Mouse (Mus musculus) gastrocnemius, postnatal 36 days (tissue): ENCODE results near the gene Mtfr2. TPM values are rescaled to one million over a fixed set of nuclear protein-coding genes. Genes with fewer than 3 reads are reported as not detected.

ENCODE experiments used
- DNase-seq, 2 experiments: peaks; one replicate each; pipeline ENCODE4 v3.0.0; 2022
- intact Hi-C: fragments of 180-260 bp; cut with DNase I; formaldehyde crosslinking; loops from one replicate; pipeline ENCODE4 v1.15.1; 2025
- long read RNA-seq, 2 experiments: library from polyadenylated mRNA; stranded (forward); transcript quantifications; one replicate each; pipeline ENCODE4 v2.0.0; 2021
- total RNA-seq, 2 experiments: library from RNA; stranded (reverse); gene quantifications; 2 replicates each; pipeline ENCODE4 v1.2.3; 2021

The Mtfr2 gene
- total RNA-seq: under 1 TPM; 0.23 to 0.27 TPM
- long read RNA-seq, experiment 1: 0 reads
- long read RNA-seq, experiment 2: 0 reads

GRCm38 (mm10) chr10:20347285-20348214 is at the start of gene Mtfr2:
TSS of gene Mtfr2 (plus strand) at chr10:20347770.
- intact Hi-C loops: no loop called here
- DNase-seq: peak; percentile 87 to 90

DNA sequence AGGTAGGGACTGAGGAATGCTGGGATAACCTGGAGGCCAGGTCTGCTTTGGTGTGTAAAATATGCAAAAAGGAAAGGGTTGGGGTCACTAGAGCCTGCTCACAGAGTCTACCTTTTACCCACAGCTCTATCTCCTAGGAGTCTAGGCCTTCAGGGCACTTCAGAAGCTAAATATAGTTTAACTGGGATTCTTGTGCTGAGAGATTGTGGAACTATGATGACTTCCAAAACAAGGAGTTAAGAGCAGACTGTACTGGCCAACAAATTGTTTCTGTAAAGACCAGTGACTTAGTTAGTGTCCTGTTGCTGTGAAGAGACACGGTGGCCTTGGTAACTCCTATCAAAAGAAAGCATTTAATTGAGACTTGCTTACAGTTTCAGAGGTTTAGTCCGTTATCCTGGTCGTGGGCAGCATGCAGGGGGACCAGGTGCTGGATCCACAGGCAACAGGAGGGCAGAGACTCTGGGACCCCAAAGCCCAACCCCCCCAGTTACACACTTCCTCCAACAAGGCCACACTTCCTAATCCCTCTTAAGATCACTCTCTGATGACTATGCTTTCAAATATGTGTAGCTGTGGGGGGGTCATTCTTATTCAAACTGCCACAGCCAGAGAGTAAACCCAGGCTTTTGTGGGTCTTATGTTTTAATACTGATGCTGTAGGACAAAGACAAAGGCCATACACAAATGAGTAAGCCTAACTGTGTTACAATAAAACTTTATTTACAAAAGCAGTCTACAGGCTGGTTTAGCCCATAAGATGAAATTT is 49.2 kb upstream of the Mtfr2 start:
- no peak for DNase-seq
- intact Hi-C loops: no loop called here

DNA sequence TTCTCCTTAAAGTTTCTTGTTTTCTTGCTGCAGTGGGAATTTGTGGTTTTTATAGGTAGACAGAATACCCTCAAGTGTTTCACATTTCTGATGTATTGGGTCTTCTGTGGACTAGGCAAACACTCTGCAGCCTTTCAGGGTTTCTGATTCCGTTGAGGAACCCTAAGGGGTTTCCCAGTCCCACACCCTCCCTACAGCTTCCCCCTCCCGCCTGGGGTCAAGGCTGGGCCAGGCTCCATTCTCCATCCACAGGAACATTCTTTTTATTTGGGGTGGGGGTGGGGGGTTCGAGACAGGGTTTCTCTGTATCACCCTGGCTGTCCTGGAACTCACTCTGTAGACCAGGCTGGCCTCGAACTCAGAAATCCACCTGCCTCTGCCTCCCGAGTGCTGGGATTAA is 48.5 kb upstream of the Mtfr2 start:
- intact Hi-C loops: no loop called here
- DNase-seq: no peak

GRCm38 (mm10) chr10:20310969-20311769 is 36.4 kb upstream of the Mtfr2 start:
- DNase-seq: no peak
- intact Hi-C loops: no loop called here

GRCm38 (mm10) chr10:20311918-20312735 is 35.4 kb upstream of the Mtfr2 start, which contains the start of gene Bclaf1:
TSS of gene Bclaf1 (plus strand) at chr10:20312469.
- peak; percentile 99 to 100 for DNase-seq
- intact Hi-C loops: no loop called here

GRCm38 (mm10) chr10:20312736-20313301 is 34.8 kb upstream of the Mtfr2 start:
- DNase-seq: peak; percentile 82 to 84
- intact Hi-C loops: no loop called here

GRCm38 (mm10) chr10:20313447-20313846 is 34.1 kb upstream of the Mtfr2 start:
- intact Hi-C loops: no loop called here
- DNase-seq: no peak

GRCm38 (mm10) chr10:20313941-20314340 is 33.6 kb upstream of the Mtfr2 start:
- intact Hi-C loops: no loop called here
- no peak for DNase-seq

DNA sequence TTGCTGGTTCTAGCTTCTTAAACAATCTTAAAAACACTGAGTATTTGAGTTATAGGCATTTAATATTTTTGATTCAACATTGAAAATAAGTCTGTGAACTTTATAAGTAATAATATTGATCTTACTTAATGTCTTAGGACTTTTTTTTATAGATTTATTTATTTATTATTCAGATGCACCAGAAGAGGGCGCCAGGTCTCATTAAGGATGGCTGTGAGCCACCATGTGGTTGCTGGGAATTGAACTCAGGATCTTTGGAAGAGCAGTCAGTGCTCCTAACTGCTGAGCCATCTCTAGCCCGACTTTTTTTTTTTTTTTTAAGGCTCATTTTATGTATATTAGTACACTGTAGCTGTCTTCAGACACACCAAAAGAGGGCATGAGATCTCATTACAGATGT is 32.8 kb upstream of the Mtfr2 start:
- no peak for DNase-seq
- intact Hi-C loops: no loop called here

DNA sequence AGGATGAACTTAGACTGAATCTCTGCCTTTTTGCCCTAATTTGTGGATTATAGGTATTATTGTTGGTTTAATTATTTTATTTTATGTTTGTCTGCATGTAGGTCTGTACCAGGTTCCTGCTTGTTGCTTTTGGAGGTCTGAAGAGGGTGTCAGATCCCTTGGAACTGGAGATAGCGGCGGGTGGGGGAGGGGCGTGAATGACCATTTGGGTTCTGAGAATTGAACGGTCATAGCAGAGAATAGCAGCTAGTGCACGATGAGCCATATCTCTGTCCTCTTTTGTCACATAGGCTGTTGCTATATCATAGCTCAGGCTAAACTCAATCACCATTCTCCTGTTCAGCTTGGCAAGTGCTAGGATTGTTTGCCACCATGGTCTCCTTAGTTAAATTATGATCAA is 30.1 kb upstream of the Mtfr2 start:
- intact Hi-C loops: no loop called here
- DNase-seq: no peak

DNA sequence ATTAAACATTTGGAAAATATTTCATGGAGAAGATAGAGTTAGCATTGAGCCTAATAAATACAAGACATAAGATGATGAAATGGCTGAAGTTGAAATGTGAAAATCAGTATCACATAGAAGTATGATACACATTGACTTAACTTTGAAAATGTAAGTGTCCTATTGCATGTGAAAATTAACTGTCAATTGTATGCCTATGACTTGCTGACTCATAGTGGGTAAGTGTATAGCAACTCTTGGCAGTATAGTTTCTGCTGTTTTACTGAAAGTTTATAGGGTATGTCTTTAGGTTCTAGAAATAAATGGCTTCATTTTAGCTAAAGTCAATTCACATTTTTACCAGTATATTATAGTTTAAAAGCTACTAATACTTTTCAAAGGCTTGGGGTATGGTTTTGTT is 21.3 kb upstream of the Mtfr2 start:
- intact Hi-C loops: no loop called here
- no peak for DNase-seq

GRCm38 (mm10) chr10:20331262-20331661 is 16.3 kb upstream of the Mtfr2 start:
- DNase-seq: no peak

GRCm38 (mm10) chr10:20337872-20338271 is 9.7 kb upstream of the Mtfr2 start:
- intact Hi-C loops: no loop called here
- DNase-seq: no peak

More at GRCm38 (mm10) chr10:20331262-20331661, 16.3 kb upstream of the Mtfr2 start:
- intact Hi-C loops: no loop called here

- intact Hi-C loops: no loop called here
- no peak for DNase-seq
Observed at GRCm38 (mm10) chr10:20345736-20346135, 1.8 kb upstream of the Mtfr2 start.

DNA sequence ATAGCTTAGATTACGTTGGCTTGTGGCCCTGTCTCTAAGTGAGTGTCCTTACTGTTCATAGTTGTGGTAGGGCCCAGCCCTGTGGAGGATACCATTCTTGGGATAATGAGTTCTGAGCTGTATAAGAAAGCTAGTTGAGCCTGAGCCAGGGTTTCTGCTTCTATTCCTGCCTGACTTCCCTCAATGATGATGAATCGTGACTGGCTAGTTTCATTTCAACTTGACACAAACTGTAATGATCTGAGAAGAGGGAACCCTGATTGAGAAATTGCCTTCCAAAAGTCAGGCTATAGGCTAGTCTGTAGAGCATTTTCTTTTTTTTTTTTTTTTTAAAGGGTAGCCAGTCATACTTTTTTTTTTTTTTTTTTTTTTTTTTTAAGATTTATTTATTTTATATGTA is 1.3 kb downstream of the Mtfr2 start:
- intact Hi-C loops: no loop called here
- no peak for DNase-seq

DNA sequence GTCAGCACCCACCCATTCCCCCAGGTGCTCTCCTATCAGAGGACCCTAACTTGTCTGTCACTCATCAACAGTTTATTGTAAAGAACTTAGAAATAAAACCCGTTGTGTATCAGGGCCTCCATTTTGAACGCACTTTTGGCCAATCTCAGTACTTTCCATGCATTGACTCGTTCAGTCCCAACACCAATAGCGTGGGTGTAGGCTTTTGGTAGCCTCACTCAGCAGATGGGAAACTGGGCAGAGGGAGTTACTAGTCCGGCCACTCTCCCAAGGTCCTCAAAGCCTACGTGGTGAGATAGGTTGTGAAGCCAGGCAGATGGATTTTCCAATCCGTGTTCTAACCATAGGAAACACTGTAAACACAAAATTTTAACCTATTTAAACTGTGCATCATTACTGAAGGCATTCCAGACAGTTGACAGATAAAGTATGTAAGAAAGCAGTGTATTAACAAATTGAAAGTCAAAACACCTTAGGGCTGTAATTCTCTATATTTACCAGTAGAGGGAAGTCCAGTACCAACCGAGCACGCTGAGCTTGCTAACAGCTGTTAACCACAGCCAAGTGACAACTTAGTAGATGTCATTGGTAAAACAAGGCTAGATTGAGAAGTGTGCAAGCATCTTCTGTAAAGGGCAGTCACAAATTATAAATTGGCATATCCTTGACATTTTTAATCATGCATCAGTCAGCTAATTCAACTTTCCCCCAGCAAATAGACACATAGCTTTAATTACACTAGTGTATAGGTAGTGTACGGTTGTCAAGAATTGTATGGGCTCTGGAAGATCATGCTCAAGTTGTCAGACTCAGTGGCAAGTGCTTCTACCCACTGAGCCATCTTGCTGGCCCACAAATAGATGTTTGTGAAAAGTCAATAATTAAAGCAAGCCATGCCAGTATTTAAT is 14.2 kb downstream of the Mtfr2 start:
- DNase-seq: no peak
- intact Hi-C loops: loop anchor here (5.0 kb wide), 2 partner anchors 566 to 581 kb away; no protein-coding TSS in a partner anchor

DNA sequence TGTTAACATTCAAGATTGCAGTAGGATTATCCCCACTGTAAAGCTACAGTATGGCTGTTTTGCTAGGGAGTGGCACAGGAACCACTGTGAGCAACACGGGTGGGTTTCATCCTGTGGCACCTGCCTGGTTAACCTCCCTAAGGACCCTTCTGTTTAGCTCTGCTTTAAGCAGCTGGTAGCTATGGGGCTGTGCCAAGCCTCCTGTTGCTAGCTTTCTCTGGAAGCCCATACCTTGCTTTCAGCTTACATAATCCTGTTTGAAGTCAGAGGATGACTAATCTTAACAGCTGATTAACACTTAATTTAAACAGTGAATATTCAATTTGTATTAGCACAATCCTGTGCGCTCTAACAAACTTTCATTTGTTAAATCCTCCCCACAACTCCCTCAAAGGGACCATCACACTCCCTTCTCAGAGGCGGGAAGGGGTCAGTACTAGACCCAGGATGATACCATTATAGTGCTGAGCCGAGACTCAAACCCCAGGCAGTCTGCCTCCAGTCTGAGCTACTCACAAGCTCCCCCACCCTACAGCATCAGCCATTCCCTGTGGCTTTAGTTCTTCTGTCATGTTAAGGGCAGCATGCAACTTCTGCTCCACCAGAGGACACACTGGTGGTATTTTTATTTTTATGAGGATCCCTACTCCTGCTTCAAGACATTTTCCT is 15.0 kb downstream of the Mtfr2 start:
- DNase-seq: no peak
- intact Hi-C loops: loop anchor here (5.0 kb wide), 2 partner anchors 565 to 580 kb away; no protein-coding TSS in a partner anchor

DNA sequence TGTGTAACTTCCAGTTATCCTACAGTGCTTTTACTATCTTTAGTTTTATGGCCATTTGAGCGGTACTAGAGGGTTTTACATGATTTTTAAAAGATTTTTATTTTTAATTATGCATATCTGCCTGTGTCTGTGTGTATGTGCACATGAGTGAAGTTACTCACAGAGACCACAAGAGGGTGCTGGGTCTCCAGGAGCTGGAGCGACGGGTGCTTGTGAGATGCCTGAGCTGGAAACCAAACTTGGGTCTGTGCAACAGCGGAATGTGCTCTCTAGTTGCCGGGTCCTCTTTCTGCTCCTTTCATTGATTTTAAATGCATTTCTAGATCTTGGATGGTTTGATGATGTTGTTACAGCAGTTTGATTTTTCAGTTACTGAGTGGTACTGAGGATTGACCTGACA is 24.5 kb downstream of the Mtfr2 start:
- DNase-seq: no peak
- intact Hi-C loops: no loop called here
